Mouse (Mus musculus) megakaryocyte, adult 5-6 weeks (primary cell): ENCODE data around the gene Tuba4a. TPM values are rescaled to one million over a fixed set of nuclear protein-coding genes. Genes with fewer than 3 reads are reported as not detected.

ENCODE experiments used
- ATAC-seq: 2 replicates; pipeline ENCODE4 v1.8.0; 2016; ENCODE audit warnings: mild to moderate bottlenecking, inconsistent platforms; ENCODE audit not compliant: poor library complexity, severe bottlenecking
- total RNA-seq, 2 experiments: library from RNA; stranded (forward) in 1 of 2; stranded (reverse) in 1 of 2; fragments of 153-499, 151-499 nt in 1 of 2; fragments of 221-1000, 200-1000 nt in 1 of 2; gene quantifications; 2 replicates each; pipeline versions ENCODE4 v1.2.3 to v1.2.4; 2015 to 2017

Tuba4a gene
- total RNA-seq, 2 experiments from 2014 or later = 160 to 391 TPM

GRCm38 (mm10) chr1:75168472-75169464 is 50.9 kb downstream of the Tuba4a start, which contains the start of gene Zfand2b:
Gene Zfand2b, plus strand, starts transcription at chr1:75168646.
- peak; percentile 92 for ATAC-seq

- ATAC-seq = no peak
These were observed 51.6 kb downstream of the Tuba4a start for GRCm38 (mm10) chr1:75168093-75168471.

Other genes starting within 250 kb of the Tuba4a start
- 6.5 and 11.0 TPM in 2 replicates for gene Nhej1, start 94.7 kb downstream of the Tuba4a start, total RNA-seq (2015)
- 8.2 and 9.9 TPM in 2 replicates for gene Nhej1, start 94.7 kb downstream of the Tuba4a start, total RNA-seq (2017)
- 0.31 TPM in 1 of 2 replicates, not detected in the other for gene Slc23a3, start 86.0 kb downstream of the Tuba4a start, total RNA-seq (2015)
- gene Slc23a3, start 86.0 kb downstream of the Tuba4a start, total RNA-seq (2017) = not detected in 2 replicates
- gene Cnppd1, start 77.2 kb downstream of the Tuba4a start, total RNA-seq (2015) = 31.1 and 32.0 TPM in 2 replicates
- 50.6 and 74.5 TPM in 2 replicates for gene Cnppd1, start 77.2 kb downstream of the Tuba4a start, total RNA-seq (2017)
- gene Retreg2, start 77.1 kb downstream of the Tuba4a start, total RNA-seq (2015) = 34.9 and 37.0 TPM in 2 replicates
- gene Retreg2, start 77.1 kb downstream of the Tuba4a start, total RNA-seq (2017) = 34.8 and 35.9 TPM in 2 replicates
- gene Zfand2b, start 51.2 kb downstream of the Tuba4a start, total RNA-seq (2015) = 36.3 and 39.0 TPM in 2 replicates
- 44.0 and 47.4 TPM in 2 replicates for gene Zfand2b, start 51.2 kb downstream of the Tuba4a start, total RNA-seq (2017)
- 2.5 and 4.0 TPM in 2 replicates for gene Abcb6, start 39.5 kb downstream of the Tuba4a start, total RNA-seq (2015)
- 3.6 and 5.3 TPM in 2 replicates for gene Abcb6, start 39.5 kb downstream of the Tuba4a start, total RNA-seq (2017)
- gene Ankzf1, start 27.7 kb downstream of the Tuba4a start, total RNA-seq (2015) = 6.2 and 7.6 TPM in 2 replicates
- gene Ankzf1, start 27.7 kb downstream of the Tuba4a start, total RNA-seq (2017) = 24.5 and 24.6 TPM in 2 replicates
- 26.7 and 34.8 TPM in 2 replicates for gene Atg9a, start 27.7 kb downstream of the Tuba4a start, total RNA-seq (2015)
- gene Atg9a, start 27.7 kb downstream of the Tuba4a start, total RNA-seq (2017) = 12.8 and 21.3 TPM in 2 replicates
- gene Glb1l, start 9.1 kb downstream of the Tuba4a start, total RNA-seq (2015) = 7.5 and 8.2 TPM in 2 replicates
- gene Glb1l, start 9.1 kb downstream of the Tuba4a start, total RNA-seq (2017) = 6.7 and 12.2 TPM in 2 replicates
- 99.9 and 101 TPM in 2 replicates for gene Stk16, start 9.0 kb downstream of the Tuba4a start, total RNA-seq (2015)
- gene Stk16, start 9.0 kb downstream of the Tuba4a start, total RNA-seq (2017) = 71.1 and 84.6 TPM in 2 replicates
- gene A630095N17Rik, start 12.2 kb upstream of the Tuba4a start, total RNA-seq (2015) = not detected in 2 replicates
- gene A630095N17Rik, start 12.2 kb upstream of the Tuba4a start, total RNA-seq (2017) = not detected in 2 replicates
- gene Dnajb2, start 16.5 kb upstream of the Tuba4a start, total RNA-seq (2015) = 1.9 and 2.6 TPM in 2 replicates
- 5.9 and 7.3 TPM in 2 replicates for gene Dnajb2, start 16.5 kb upstream of the Tuba4a start, total RNA-seq (2017)
- gene Ptprn, start 44.6 kb upstream of the Tuba4a start, total RNA-seq (2015) = not detected in 2 replicates
- gene Ptprn, start 44.6 kb upstream of the Tuba4a start, total RNA-seq (2017) = not detected in 2 replicates
- gene Resp18, start 58.5 kb upstream of the Tuba4a start, total RNA-seq (2015) = not detected in 2 replicates
- gene Resp18, start 58.5 kb upstream of the Tuba4a start, total RNA-seq (2017) = not detected in 2 replicates
- gene Dnpep, start 98.1 kb upstream of the Tuba4a start, total RNA-seq (2015) = 26.2 and 32.0 TPM in 2 replicates
- gene Dnpep, start 98.1 kb upstream of the Tuba4a start, total RNA-seq (2017) = 31.1 and 35.9 TPM in 2 replicates
- gene Des, start 140.5 kb upstream of the Tuba4a start, total RNA-seq (2015) = not detected in 2 replicates
- not detected in 2 replicates for gene Des, start 140.5 kb upstream of the Tuba4a start, total RNA-seq (2017)
- not detected in 2 replicates for gene Speg, start 155.4 kb upstream of the Tuba4a start, total RNA-seq (2015)
- gene Speg, start 155.4 kb upstream of the Tuba4a start, total RNA-seq (2017) = 0.11 TPM in 1 of 2 replicates, not detected in the other
- gene Gmppa, start 216.1 kb upstream of the Tuba4a start, total RNA-seq (2015) = 71.8 and 79.4 TPM in 2 replicates
- 56.5 and 58.9 TPM in 2 replicates for gene Gmppa, start 216.1 kb upstream of the Tuba4a start, total RNA-seq (2017)
- not detected in 2 replicates for gene Asic4, start 230.6 kb upstream of the Tuba4a start, total RNA-seq (2015)
- gene Asic4, start 230.6 kb upstream of the Tuba4a start, total RNA-seq (2017) = not detected in 2 replicates